Mouse (Mus musculus) E14TG2a.4 (cell line): Measurements from ENCODE around the gene Ush2a.

Source experiments
- H3K27me3 ChIP-seq: 2 replicates; pipeline ENCODE4 v1.6.1; 2014; ENCODE audit warnings: low read length, control low read depth; ENCODE audit not compliant: insufficient read depth
- H3K36me3 ChIP-seq: 2 replicates; pipeline ENCODE4 v1.6.1; 2014; ENCODE audit warnings: low read length, control low read depth; ENCODE audit not compliant: insufficient read depth
- H3K4me1 ChIP-seq: replicated peaks from 2 replicates; pipeline ENCODE4 v1.6.1; 2014; ENCODE audit warnings: low read depth, low read length, control low read depth
- H3K4me3 ChIP-seq: replicated peaks from 2 replicates; pipeline ENCODE4 v1.5.1; 2014; ENCODE audit warnings: mild to moderate bottlenecking, low read length
- H3K9me3 ChIP-seq: 2 replicates; pipeline ENCODE4 v1.6.1; 2014; ENCODE audit warnings: low read length, control low read depth
- CTCF ChIP-seq: conservative IDR thresholded peaks from 2 replicates; pipeline ENCODE4 v1.5.1; 2014; ENCODE audit warnings: low read length
- NANOG ChIP-seq: IDR thresholded peaks from 2 replicates; pipeline ENCODE4 v1.6.1; 2014; ENCODE audit warnings: borderline replicate concordance, low read length, mixed read lengths
- POU5F1 ChIP-seq: IDR thresholded peaks from 2 replicates; pipeline ENCODE4 v1.6.1; 2014; ENCODE audit warnings: low read length, borderline replicate concordance

Gene Ush2a

DNA sequence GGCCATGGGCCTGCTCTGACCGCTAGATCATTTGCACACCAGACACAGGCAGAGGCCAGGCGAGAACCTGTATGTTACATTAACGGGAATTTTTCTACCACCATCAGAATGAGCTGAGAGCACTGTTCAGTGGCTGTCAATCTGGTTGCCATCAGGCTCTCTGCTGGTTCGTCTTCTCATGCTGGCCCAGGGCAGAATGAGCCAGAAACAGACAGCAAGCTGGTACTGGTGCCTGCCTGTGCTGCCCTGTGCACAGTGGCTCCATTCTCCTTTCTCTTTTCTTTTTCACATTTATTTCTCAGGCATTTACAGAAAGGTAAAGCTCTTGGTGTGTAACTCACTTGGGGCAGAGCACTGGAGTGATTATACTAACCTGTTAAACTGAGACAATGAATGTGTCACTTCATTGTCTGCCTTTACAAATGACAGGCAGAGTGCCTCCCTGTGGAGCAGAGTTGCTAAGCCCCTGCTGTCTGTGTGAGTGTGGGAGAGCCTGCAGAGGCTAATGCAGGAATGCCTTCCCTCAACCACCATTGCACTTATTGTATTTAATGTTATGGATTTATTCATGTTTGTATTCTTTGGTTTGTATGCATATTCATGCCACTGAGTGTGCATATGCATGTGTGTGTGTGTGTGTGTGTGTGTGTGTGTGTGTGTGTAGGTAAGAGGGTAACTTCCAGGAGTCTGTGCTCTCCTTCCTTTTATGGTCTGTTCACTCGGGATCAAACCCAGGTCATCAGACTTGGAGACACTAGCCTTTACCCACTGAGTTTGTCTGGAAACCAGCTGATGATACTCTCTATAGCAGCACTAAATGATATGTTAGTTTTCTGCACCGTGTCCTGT lies 1.3 kb upstream of the Ush2a start:
- Histone ChIP-seq H3K9me3 (0 out of 2 replicates have a peak, but pooled peaks cover 3% of the 10 kb centered on the region), H3K4me3 (no peak overlapping the region), H3K4me1 (no peaks in the 10 kb centered on the region), H3K36me3 (no peaks in the 10 kb centered on the region), H3K27me3 (no peaks in the 10 kb centered on the region)
- no peak for TF ChIP-seq NANOG
- no peak for TF ChIP-seq POU5F1
- TF ChIP-seq CTCF = no peak

- no peak for TF ChIP-seq CTCF
- H3K4me1 ChIP-seq = no peaks in the 10 kb centered on the region
- no peaks in the 10 kb centered on the region for H3K27me3 ChIP-seq
- H3K4me3 ChIP-seq = no peak overlapping the region
- H3K36me3 ChIP-seq = no peaks in the 10 kb centered on the region
- no peaks in the 10 kb centered on the region for H3K9me3 ChIP-seq
Observed at GRCm38 (mm10) chr1:188267127-188267722, 5.4 kb downstream of the Ush2a start.

DNA sequence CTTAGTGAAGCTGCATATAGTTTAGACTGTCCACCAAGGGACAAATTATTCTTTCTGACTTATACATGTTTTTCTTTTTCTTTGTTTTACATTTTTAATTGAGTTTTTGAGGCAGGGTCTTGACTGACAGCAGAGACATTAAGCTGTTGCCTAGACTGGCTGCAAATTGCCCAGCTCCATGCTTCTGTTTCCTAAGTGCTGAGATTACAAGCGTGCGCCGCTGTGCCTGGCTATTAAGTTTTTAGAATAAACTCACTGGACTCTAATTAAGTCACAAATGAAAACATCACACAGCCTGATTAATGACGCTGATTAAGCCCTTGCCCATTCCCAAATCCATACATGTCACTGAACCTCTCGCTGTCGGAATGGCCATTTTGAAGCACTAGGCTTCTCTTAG lies 7.2 kb downstream of the Ush2a start:
- TF ChIP-seq POU5F1 (no peak), CTCF (no peak), NANOG (no peak)
- H3K36me3 ChIP-seq = no peaks in the 10 kb centered on the region
- H3K4me3 ChIP-seq = no peak overlapping the region
- no peaks in the 10 kb centered on the region for H3K4me1 ChIP-seq
- H3K27me3 ChIP-seq = no peaks in the 10 kb centered on the region
- no peaks in the 10 kb centered on the region for H3K9me3 ChIP-seq

GRCm38 (mm10) chr1:188313303-188313702 lies 51.5 kb downstream of the Ush2a start:
- Histone ChIP-seq H3K9me3 (no peaks in the 10 kb centered on the region), H3K27me3 (no peaks in the 10 kb centered on the region), H3K4me3 (no peak overlapping the region), H3K4me1 (no peaks in the 10 kb centered on the region; the same call in 1 of the 2 replicates), H3K36me3 (no peaks in the 10 kb centered on the region)
- TF ChIP-seq CTCF = no peak
- TF ChIP-seq NANOG = no peak
- TF ChIP-seq POU5F1 = no peak

DNA sequence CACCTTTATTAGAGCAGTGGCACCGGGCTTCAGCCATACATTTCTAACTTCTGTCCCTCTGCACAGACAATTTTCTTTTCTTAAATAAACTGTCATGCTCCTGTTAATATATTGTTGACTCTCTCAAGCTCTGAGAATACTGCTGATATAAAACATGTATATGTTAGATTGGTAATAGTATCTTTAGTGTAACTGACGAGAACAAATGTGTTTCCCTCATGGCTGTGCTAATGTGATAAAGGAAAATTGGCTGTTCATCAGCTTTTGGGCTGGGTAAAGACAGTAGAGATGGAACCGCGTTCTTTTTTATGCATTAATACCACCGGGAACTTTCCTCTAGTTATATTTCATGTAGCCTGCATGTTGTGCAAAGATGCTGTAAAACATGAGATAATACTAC lies 54.8 kb downstream of the Ush2a start:
- H3K4me3 ChIP-seq = no peak overlapping the region
- H3K27me3 ChIP-seq = no peaks in the 10 kb centered on the region
- no peaks in the 10 kb centered on the region; the same call in 1 of the 2 replicates for H3K4me1 ChIP-seq
- H3K36me3 ChIP-seq = no peaks in the 10 kb centered on the region
- TF ChIP-seq POU5F1 (no peak), CTCF (no peak), NANOG (no peak)
- no peaks in the 10 kb centered on the region for H3K9me3 ChIP-seq

DNA sequence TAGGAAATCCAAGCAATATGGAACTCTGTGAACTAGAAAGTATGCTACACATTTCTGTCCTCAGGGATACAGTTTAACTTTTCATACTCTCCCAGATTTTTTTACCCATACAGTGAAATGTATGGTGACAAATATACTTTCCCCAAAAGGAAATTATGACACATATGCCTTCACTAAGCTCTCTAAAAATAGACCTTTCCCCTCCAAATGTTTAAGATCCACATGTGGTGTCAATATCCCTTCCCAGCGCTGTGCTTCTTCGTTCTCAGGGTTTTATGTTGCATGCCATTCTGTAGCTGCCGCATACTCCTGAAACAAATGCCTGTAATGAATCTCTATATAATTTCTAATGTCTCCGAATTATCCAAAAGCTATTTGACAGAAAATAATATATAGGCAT lies 58.4 kb downstream of the Ush2a start:
- Histone ChIP-seq H3K4me1 (no peaks in the 10 kb centered on the region; the same call in 1 of the 2 replicates), H3K9me3 (no peaks in the 10 kb centered on the region), H3K4me3 (no peak overlapping the region), H3K36me3 (no peaks in the 10 kb centered on the region), H3K27me3 (no peaks in the 10 kb centered on the region)
- TF ChIP-seq CTCF (no peak), POU5F1 (no peak), NANOG (no peak)

DNA sequence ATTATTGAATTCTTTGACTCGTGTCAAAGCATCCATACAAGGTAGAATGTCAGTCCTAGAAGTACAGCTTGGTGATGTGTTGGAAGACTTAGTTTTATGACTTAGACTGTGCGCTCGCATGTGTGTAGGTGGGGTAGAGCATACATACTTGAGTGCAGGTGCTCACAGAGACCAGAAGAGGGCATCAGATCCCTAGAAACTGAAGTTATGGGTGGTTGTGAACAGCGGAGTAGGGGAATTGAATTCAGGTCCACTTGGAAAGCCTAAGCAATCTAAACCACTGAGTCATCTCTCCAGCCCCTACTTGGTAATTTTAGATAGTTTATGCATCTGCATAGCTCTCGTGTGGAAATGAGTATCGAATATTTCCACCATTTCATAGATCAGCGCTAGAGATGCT lies 59.7 kb downstream of the Ush2a start:
- H3K4me3 ChIP-seq = no peak overlapping the region
- H3K4me1 ChIP-seq = no peaks in the 10 kb centered on the region; the same call in 1 of the 2 replicates
- H3K27me3 ChIP-seq = no peaks in the 10 kb centered on the region

GRCm38 (mm10) chr1:188330406-188330805 lies 68.6 kb downstream of the Ush2a start:
- Histone ChIP-seq H3K4me3 (no peak overlapping the region), H3K27me3 (no peaks in the 10 kb centered on the region), H3K36me3 (no peaks in the 10 kb centered on the region), H3K9me3 (no peaks in the 10 kb centered on the region), H3K4me1 (no peaks in the 10 kb centered on the region)
- TF ChIP-seq POU5F1 (no peak), CTCF (no peak), NANOG (no peak)

More for the DNA sequence above, 59.7 kb downstream of the Ush2a start:
- no peaks in the 10 kb centered on the region for H3K36me3 ChIP-seq
- H3K9me3 ChIP-seq = no peaks in the 10 kb centered on the region
- TF ChIP-seq POU5F1 (no peak), CTCF (peak; percentile 41; the same call in 1 of the 2 replicates)
